Mouse (Mus musculus): ENCODE measurements around the gene Exoc3l2.

- TF ChIP-seq CTCF (IDR thresholded peaks at IDR 0.05; ENCODE audit: borderline replicate concordance, insufficient read depth, low read length) (no peak), POLR2A (IDR thresholded peaks at IDR 0.05; ENCODE audit: low read depth, low read length) (no peak)
These were observed 79.1 kb downstream of the Exoc3l2 start for GRCm38 (mm10) chr7:19542155-19542691.
